Mouse (Mus musculus): ENCODE data around the gene Gzmd. TPM values are rescaled to one million over a fixed set of nuclear protein-coding genes. Genes with fewer than 3 reads are reported as not detected.
"Not testable (repeated sequence)": the region's sequence is repeated elsewhere in the genome, so short reads cannot be mapped to it uniquely, and the experiment has no call there.

The Gzmd gene
- polyA plus RNA-seq (2015; fragmentation: Nextera tagmentation; extraction: Ambion mirVana) = not detected in 2 replicates

DNA sequence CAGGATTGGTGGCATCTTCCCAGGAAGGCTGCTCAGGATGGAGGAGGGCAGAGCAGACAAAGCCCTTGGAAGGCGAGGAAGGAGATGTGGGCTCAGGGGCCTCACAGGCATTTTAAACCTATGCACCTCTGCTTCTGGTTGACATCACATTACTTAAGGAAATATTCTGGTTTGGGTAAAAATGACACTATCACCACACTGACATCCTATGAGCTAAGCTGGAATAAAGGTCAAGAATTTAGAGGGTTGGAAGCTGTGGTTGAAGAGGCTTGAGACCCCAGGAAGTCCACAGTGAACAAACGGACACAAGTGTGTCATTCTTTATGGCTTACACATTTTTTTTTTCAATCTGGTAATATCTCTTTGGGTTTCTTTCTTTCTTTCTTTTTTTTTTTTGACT lies at the start of gene Gzmd:
TSS of gene Gzmd (minus strand) at position 101 of the 400 bp plus-strand sequence.
- not testable (repeated sequence) for H3K9me3 ChIP-seq (replicated peaks); H3K36me3 ChIP-seq (replicated peaks); ATAC-seq (ENCODE audit: insufficient read depth); H3K4me2 ChIP-seq; H3K27ac ChIP-seq (replicated peaks); H3K4me1 ChIP-seq (replicated peaks); H3K9ac ChIP-seq; H3K4me3 ChIP-seq (replicated peaks); H3K27me3 ChIP-seq
- 50% methylated on average over 2 of the region's 2 CpGs for whole genome bisulfite sequencing (ENCODE audit: insufficient replicate concordance)

DNA sequence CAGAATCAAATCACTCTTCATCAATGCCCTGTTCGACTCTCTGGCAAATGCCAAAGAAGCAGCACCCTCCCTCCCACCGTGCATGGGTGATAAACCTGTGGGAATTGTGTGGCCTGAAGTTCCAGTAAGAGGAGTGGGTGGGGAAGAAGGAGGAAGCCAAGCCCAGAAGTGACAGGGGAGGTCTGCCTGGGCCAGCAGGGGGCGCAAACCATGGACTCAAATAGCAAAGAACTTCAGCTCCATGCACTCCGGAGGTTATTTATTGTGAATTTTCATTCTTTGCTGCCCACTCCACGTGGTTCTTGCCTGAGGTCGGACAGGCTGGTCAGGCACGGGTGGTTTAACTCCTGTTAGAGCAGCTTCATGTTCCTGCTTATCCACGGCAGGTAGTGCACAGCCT lies 45.2 kb upstream of the Gzmd start:
- not testable (repeated sequence) for H3K9me3 ChIP-seq (replicated peaks); H3K36me3 ChIP-seq (replicated peaks); H3K4me1 ChIP-seq (replicated peaks); ATAC-seq (ENCODE audit: insufficient read depth); H3K9ac ChIP-seq; H3K27ac ChIP-seq (replicated peaks); H3K27me3 ChIP-seq; H3K4me3 ChIP-seq (replicated peaks); H3K4me2 ChIP-seq
- WGBS (ENCODE audit: insufficient replicate concordance) = 19% methylated on average over 8 of the region's 8 CpGs

GRCm38 (mm10) chr14:56174499-56174898 lies 42.1 kb upstream of the Gzmd start, which contains the start of gene Gzmn:
Gene Gzmn (minus strand): TSS chr14:56174599.
- no peak within 1 kb of the TSS for H3K9ac ChIP-seq
- no peaks in the 10 kb centered on the region for H3K4me1 ChIP-seq (replicated peaks)
- H3K27me3 ChIP-seq = no peaks in the 10 kb centered on the region
- WGBS (ENCODE audit: insufficient replicate concordance) = 70% methylated on average over 5 of the region's 5 CpGs
- no peaks in the 10 kb centered on the region for H3K9me3 ChIP-seq (replicated peaks)
- no peak for ATAC-seq (ENCODE audit: insufficient read depth)
- H3K4me3 ChIP-seq (replicated peaks) = no peak within 1 kb of the TSS
- H3K4me2 ChIP-seq = no peak within 1 kb of the TSS
- no peak within 1 kb of the TSS for H3K27ac ChIP-seq (replicated peaks)
- H3K36me3 ChIP-seq (replicated peaks) = no peaks in the 10 kb centered on the region

GRCm38 (mm10) chr14:56173396-56173795 lies 41.0 kb upstream of the Gzmd start:
- Histone ChIP-seq H3K4me1 (replicated peaks) (no peaks in the 10 kb centered on the region), H3K4me2 (no peak overlapping the region), H3K36me3 (replicated peaks) (no peaks in the 10 kb centered on the region), H3K27me3 (no peaks in the 10 kb centered on the region), H3K9ac (no peak overlapping the region), H3K9me3 (replicated peaks) (no peaks in the 10 kb centered on the region), H3K4me3 (replicated peaks) (no peak overlapping the region), H3K27ac (replicated peaks) (no peak overlapping the region)
- WGBS (ENCODE audit: insufficient replicate concordance) = 73% methylated on average over 6 of the region's 6 CpGs
- ATAC-seq (ENCODE audit: insufficient read depth) = no peak

GRCm38 (mm10) chr14:56172744-56173143 lies 40.3 kb upstream of the Gzmd start:
- H3K4me2 ChIP-seq = no peak overlapping the region
- no peaks in the 10 kb centered on the region for H3K9me3 ChIP-seq (replicated peaks)
- no peak overlapping the region for H3K27ac ChIP-seq (replicated peaks)
- WGBS (ENCODE audit: insufficient replicate concordance) = 74% methylated on average over 5 of the region's 5 CpGs
- no peak overlapping the region for H3K9ac ChIP-seq
- no peaks in the 10 kb centered on the region for H3K4me1 ChIP-seq (replicated peaks)
- no peaks in the 10 kb centered on the region for H3K36me3 ChIP-seq (replicated peaks)
- H3K27me3 ChIP-seq = no peaks in the 10 kb centered on the region
- ATAC-seq (ENCODE audit: insufficient read depth) = no peak
- H3K4me3 ChIP-seq (replicated peaks) = no peak overlapping the region

- Histone ChIP-seq H3K36me3 (replicated peaks) (no peaks in the 10 kb centered on the region), H3K9ac (no peak overlapping the region), H3K4me3 (replicated peaks) (no peak overlapping the region), H3K9me3 (replicated peaks) (no peaks in the 10 kb centered on the region), H3K4me1 (replicated peaks) (no peaks in the 10 kb centered on the region), H3K4me2 (no peak overlapping the region), H3K27me3 (no peaks in the 10 kb centered on the region), H3K27ac (replicated peaks) (no peak overlapping the region)
- 50% methylated on average over 6 of the region's 6 CpGs for WGBS (ENCODE audit: insufficient replicate concordance)
- no peak for ATAC-seq (ENCODE audit: insufficient read depth)
These were observed 35.6 kb upstream of the Gzmd start for GRCm38 (mm10) chr14:56168009-56168408.

- no peak overlapping the region for H3K9ac ChIP-seq
- H3K27ac ChIP-seq (replicated peaks) = no peak overlapping the region
- 53% methylated on average over 2 of the region's 2 CpGs for WGBS (ENCODE audit: insufficient replicate concordance)
- no peaks in the 10 kb centered on the region for H3K9me3 ChIP-seq (replicated peaks)
- ATAC-seq (ENCODE audit: insufficient read depth) = no peak
- no peaks in the 10 kb centered on the region for H3K27me3 ChIP-seq
- no peaks in the 10 kb centered on the region for H3K4me1 ChIP-seq (replicated peaks)
- H3K4me3 ChIP-seq (replicated peaks) = no peak overlapping the region
- no peak overlapping the region for H3K4me2 ChIP-seq
- no peaks in the 10 kb centered on the region for H3K36me3 ChIP-seq (replicated peaks)
These were observed 29.7 kb upstream of the Gzmd start for GRCm38 (mm10) chr14:56162109-56162508.

DNA sequence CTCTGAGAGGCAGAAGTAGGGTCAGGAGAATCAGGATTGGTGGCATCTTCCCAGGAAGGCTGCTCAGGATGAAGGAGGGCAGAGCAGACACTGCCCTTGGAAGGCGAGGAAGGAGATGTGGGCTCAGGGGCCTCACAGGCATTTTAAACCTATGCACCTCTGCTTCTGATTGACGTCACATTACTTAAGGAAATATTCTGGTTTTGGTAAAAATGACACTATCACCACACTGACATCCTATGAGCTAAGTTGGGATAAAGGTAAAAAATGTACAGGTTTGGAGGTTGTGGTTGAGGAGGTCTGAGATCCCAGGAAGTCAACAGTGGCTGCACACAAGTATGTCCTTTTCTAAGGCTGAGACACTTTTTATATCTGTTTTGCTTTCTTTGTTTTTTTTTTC lies 27.1 kb upstream of the Gzmd start, which contains the start of gene Gzmg:
TSS of gene Gzmg (minus strand) at position 101 of the 400 bp plus-strand sequence.
- H3K36me3 ChIP-seq (replicated peaks); H3K27ac ChIP-seq (replicated peaks); ATAC-seq (ENCODE audit: insufficient read depth); H3K4me3 ChIP-seq (replicated peaks); H3K9me3 ChIP-seq (replicated peaks); H3K4me1 ChIP-seq (replicated peaks); H3K4me2 ChIP-seq; H3K27me3 ChIP-seq; H3K9ac ChIP-seq: not testable (repeated sequence)
- 55% methylated on average over 2 of the region's 2 CpGs for WGBS (ENCODE audit: insufficient replicate concordance)

DNA sequence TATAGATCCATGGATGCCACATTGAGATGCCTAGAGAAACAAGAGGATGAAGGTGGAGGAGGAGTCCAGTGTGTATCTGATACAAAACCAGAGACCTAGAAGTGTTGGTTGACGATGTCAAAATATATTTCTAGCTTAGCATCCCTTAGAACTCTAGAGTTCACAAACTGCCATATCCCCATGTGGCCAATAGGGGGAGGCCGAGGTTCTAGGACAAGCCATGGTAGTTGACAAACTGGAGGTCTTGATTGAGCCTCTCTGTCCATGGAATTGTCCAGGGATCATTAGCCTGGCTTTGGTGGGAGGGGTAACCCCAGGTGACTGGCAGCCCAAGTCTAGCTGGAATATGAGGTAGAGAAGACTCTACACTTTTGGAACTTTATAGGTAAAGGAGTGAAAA lies 22.9 kb upstream of the Gzmd start:
- 46% methylated on average over 2 of the region's 2 CpGs for WGBS (ENCODE audit: insufficient replicate concordance)

DNA sequence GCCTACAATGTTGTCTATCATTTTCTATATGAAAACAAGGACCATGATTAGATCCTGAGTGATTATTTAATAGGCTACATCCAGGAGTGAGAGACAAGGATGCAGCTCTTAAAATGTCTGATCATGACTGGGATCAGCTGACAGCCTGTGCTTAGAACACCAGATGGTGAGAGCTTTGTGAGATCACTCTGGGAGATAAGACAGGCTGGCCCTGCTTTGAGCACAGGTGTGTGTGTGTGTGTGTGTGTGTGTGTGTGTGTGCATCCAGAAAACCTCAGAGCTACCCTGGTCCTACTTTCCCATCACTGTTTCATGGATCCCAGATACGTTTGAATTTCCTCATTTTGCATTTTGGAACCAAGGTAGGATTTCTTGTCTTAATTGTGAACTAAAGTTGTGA lies 1.3 kb upstream of the Gzmd start:
- H3K4me2 ChIP-seq; H3K27ac ChIP-seq (replicated peaks); H3K9ac ChIP-seq; H3K27me3 ChIP-seq; H3K9me3 ChIP-seq (replicated peaks); H3K4me1 ChIP-seq (replicated peaks); H3K36me3 ChIP-seq (replicated peaks); H3K4me3 ChIP-seq (replicated peaks); ATAC-seq (ENCODE audit: insufficient read depth): not testable (repeated sequence)
- 40% methylated on average over 1 of the region's 1 CpGs for WGBS (ENCODE audit: insufficient replicate concordance)

More for the DNA sequence above, 22.9 kb upstream of the Gzmd start:
- Histone ChIP-seq H3K4me1 (replicated peaks) (no peaks in the 10 kb centered on the region), H3K27me3 (no peaks in the 10 kb centered on the region), H3K4me3 (replicated peaks) (no peak overlapping the region), H3K27ac (replicated peaks) (no peak overlapping the region), H3K9ac (no peak overlapping the region), H3K9me3 (replicated peaks) (no peaks in the 10 kb centered on the region), H3K4me2 (no peak overlapping the region), H3K36me3 (replicated peaks) (no peaks in the 10 kb centered on the region)
- no peak for ATAC-seq (ENCODE audit: insufficient read depth)

- Histone ChIP-seq H3K9ac (no peak overlapping the region), H3K4me1 (replicated peaks) (no peaks in the 10 kb centered on the region), H3K4me3 (replicated peaks) (no peak overlapping the region), H3K4me2 (no peak overlapping the region), H3K27me3 (no peaks in the 10 kb centered on the region), H3K9me3 (replicated peaks) (no peaks in the 10 kb centered on the region), H3K36me3 (replicated peaks) (no peaks in the 10 kb centered on the region), H3K27ac (replicated peaks) (no peak overlapping the region)
- 31% methylated on average over 3 of the region's 3 CpGs for WGBS (ENCODE audit: insufficient replicate concordance)
- ATAC-seq (ENCODE audit: insufficient read depth) = no peak
These were observed 4.1 kb downstream of the Gzmd start for GRCm38 (mm10) chr14:56128341-56128740.

- Histone ChIP-seq H3K36me3 (replicated peaks) (no peaks in the 10 kb centered on the region), H3K9me3 (replicated peaks) (no peaks in the 10 kb centered on the region), H3K4me2 (no peak overlapping the region), H3K4me3 (replicated peaks) (no peak overlapping the region), H3K27me3 (no peaks in the 10 kb centered on the region), H3K27ac (replicated peaks) (no peak overlapping the region), H3K9ac (no peak overlapping the region), H3K4me1 (replicated peaks) (no peaks in the 10 kb centered on the region)
- WGBS (ENCODE audit: insufficient replicate concordance) = 63% methylated on average over 3 of the region's 3 CpGs
- ATAC-seq (ENCODE audit: insufficient read depth) = no peak
These were observed 8.9 kb downstream of the Gzmd start for GRCm38 (mm10) chr14:56123516-56123915.
